Mouse (Mus musculus) embryonic facial prominence, embryonic 14.5 days (tissue): ENCODE data around the gene Ccdc32. TPM values are rescaled to one million over a fixed set of nuclear protein-coding genes. Genes with fewer than 3 reads are reported as not detected.

Experiments
- ATAC-seq: fragments of 200-750 bp; cut with Nextera tagmentation; 2 replicates; pipeline ENCODE4 v1.8.0; 2017; ENCODE audit warnings: low read depth, moderate number of reproducible peaks, moderate TSS enrichment
- DNase-seq: peaks from one replicate; pipeline ENCODE4 v3.0.0-alpha.2; 2015; ENCODE audit warnings: low spot score
- H3K27ac ChIP-seq: fragments of 300-500 bp; sonication (generic); replicated peaks from 2 replicates; pipeline ENCODE4 v1.5.1; 2014; ENCODE audit warnings: low read depth, mild to moderate bottlenecking, low read length, moderate library complexity
- H3K27me3 ChIP-seq: fragments of 300-500 bp; sonication (generic); replicated peaks from 2 replicates; pipeline ENCODE4 v1.6.1; 2014; ENCODE audit warnings: low read length; ENCODE audit not compliant: control insufficient read depth, insufficient read depth
- H3K36me3 ChIP-seq: fragments of 300-500 bp; sonication (generic); 2 replicates; pipeline ENCODE4 v1.6.1; 2014; ENCODE audit warnings: low read length, mixed read lengths; ENCODE audit not compliant: control insufficient read depth, insufficient read depth
- H3K4me1 ChIP-seq: fragments of 300-500 bp; sonication (generic); 2 replicates; pipeline ENCODE4 v1.6.1; 2014; ENCODE audit warnings: antibody characterized with exemption, low read length; ENCODE audit not compliant: control insufficient read depth, insufficient read depth
- H3K4me2 ChIP-seq: fragments of 300-500 bp; sonication (generic); 2 replicates; pipeline ENCODE4 v1.6.1; 2014; ENCODE audit warnings: low read depth, mild to moderate bottlenecking, low read length, moderate library complexity, mixed read lengths
- H3K4me3 ChIP-seq: fragments of 300-500 bp; sonication (generic); 2 replicates; pipeline ENCODE4 v1.5.1; 2014; ENCODE audit warnings: low read depth, mild to moderate bottlenecking, low read length
- H3K9ac ChIP-seq: fragments of 300-500 bp; sonication (generic); 2 replicates; pipeline ENCODE4 v1.6.1; 2014; ENCODE audit warnings: low read depth, mild to moderate bottlenecking, low read length, moderate library complexity, mixed read lengths
- H3K9me3 ChIP-seq: fragments of 300-500 bp; sonication (generic); 2 replicates; pipeline ENCODE4 v1.6.1; 2016; ENCODE audit warnings: low read length; ENCODE audit not compliant: control insufficient read depth
- WGBS: fragments of 180-500 bp; shearing (Covaris S2); extraction: QIAGEN DNeasy Blood & Tissue Kit; methylation state at CpG from one replicate; pipeline ENCODE4 v1.1.7; 2014; 5-methylcytosine and 5-hydroxymethylcytosine counted together
- polyA plus RNA-seq: library from polyadenylated mRNA; unstranded; fragments of >200 nt; fragmentation: Nextera tagmentation; extraction: Ambion mirVana; gene quantifications from 2 replicates; pipeline ENCODE4 v1.2.1, GENCODE M21; 2014

Ccdc32 gene
- 22.6 and 23.8 TPM in 2 replicates for polyA plus RNA-seq

DNA sequence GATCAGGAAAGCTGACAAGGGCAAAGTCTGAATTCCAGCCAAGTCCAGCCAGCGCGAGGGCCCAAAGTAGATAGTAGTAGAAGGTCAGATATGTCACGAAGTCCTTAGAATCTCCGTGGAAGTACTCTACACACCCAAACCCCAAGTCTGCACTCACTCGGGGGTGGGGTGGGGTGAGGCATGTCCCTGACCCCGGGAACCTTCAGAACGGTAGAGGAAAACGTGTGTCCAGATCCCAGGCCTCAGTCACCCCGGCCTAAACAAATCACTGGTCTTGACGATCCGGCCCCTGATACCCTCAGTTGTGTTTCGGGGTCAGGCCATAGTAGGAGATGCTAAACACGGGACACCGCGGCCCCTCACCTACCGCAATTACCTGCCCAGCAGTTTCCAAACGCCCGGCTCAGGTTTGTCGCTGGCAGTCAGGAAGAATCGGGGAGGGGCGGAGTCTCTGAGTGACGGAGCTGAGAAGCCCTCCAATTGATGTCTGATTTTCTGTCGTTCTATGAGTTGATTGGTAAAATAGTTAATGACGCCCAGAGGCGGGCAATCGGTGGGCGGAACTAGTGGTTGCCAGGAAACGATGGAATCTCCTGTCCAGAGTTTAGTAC, at the start of gene Ccdc32:
Ccdc32 (minus strand) TSS at position 453 of the 611 bp plus-strand sequence.
- Histone ChIP-seq H3K4me1 (peaks cover 7% of the 10 kb centered on the region), H3K9me3 (no peaks in the 10 kb centered on the region), H3K27me3 (no peaks in the 10 kb centered on the region), H3K9ac (peak within 1 kb of the TSS; percentile 80), H3K4me2 (peak within 1 kb of the TSS; percentile 90), H3K4me3 (peak within 1 kb of the TSS; percentile 76), H3K36me3 (peaks cover 18% of the 10 kb centered on the region), H3K27ac (no peak within 1 kb of the TSS; the same call in 1 of the 2 replicates)
- WGBS = under 1% methylated on average over 28 of the region's 28 CpGs
- peak; percentile 97 for DNase-seq
- peak; percentile 97 for ATAC-seq

DNA sequence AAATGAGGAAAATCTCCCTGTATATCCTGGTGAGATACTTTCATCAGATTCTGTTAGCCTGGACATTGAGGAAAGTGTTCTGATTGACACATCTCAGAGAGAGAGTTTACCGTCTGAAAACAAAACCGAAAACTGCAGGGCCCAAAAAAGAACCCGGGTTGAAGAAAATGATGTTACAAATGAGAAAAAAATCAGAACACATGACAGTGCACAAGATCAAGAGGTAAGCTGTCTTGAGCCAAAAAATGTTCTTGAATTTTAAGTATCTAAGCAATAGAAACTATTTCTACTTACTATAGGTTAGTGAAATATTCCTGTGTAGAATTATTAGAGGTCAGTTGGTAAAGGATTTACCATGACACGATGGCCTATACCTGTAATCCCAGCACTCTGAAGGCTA, 43.2 kb upstream of the Ccdc32 start:
- Histone ChIP-seq H3K27me3 (no peaks in the 10 kb centered on the region), H3K4me2 (no peak overlapping the region), H3K4me1 (no peaks in the 10 kb centered on the region), H3K4me3 (no peak overlapping the region), H3K9ac (no peak overlapping the region), H3K9me3 (no peaks in the 10 kb centered on the region), H3K27ac (no peak overlapping the region), H3K36me3 (peaks cover 34% of the 10 kb centered on the region)
- ATAC-seq = no peak
- no peak for DNase-seq
- WGBS = 94% methylated on average over 4 of the region's 4 CpGs

- H3K4me1 ChIP-seq = no peaks in the 10 kb centered on the region
- no peaks in the 10 kb centered on the region for H3K27me3 ChIP-seq
- peaks cover 29% of the 10 kb centered on the region for H3K36me3 ChIP-seq
- no peaks in the 10 kb centered on the region for H3K9me3 ChIP-seq
- ATAC-seq (no peak), DNase-seq (no peak)
- no peak overlapping the region for H3K4me2 ChIP-seq
- H3K4me3 ChIP-seq = no peak overlapping the region
- no peak overlapping the region for H3K27ac ChIP-seq
- H3K9ac ChIP-seq = no peak overlapping the region
- WGBS = 95% methylated on average over 2 of the region's 2 CpGs
Measured at GRCm38 (mm10) chr2:119060139-119060538, 30.9 kb upstream of the Ccdc32 start.

DNA sequence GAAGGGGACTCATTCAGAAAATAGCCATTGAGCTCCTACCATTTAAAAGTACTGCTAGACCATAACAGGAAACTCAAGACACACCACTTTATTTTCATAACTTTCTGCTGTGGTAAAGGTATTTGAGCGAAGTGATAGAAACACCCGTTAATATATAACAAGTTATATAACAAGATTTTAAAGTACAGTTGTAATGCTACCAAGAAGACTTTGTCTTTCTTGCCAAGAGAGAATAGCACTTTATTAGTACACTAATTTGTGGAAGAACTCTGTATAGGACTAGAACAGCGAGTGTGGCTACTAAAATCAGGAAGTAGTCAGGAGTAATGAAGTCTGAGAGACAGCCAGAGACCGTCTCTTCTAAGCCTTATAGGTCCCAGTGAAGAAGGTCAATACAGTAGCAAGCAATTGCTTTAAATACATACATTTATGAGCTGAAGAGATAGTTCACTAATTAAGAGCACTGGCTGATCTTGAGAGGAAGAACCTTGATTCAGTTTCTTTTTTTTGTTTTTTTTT, 21.0 kb upstream of the Ccdc32 start:
- DNase-seq = no peak
- 93% methylated on average over 4 of the region's 4 CpGs for WGBS
- Histone ChIP-seq H3K9ac (no peak overlapping the region), H3K27ac (no peak overlapping the region), H3K9me3 (no peaks in the 10 kb centered on the region), H3K4me3 (no peak overlapping the region), H3K36me3 (no peaks in the 10 kb centered on the region), H3K4me1 (peaks cover 7% of the 10 kb centered on the region), H3K27me3 (no peaks in the 10 kb centered on the region), H3K4me2 (no peak overlapping the region)
- ATAC-seq = no peak

DNA sequence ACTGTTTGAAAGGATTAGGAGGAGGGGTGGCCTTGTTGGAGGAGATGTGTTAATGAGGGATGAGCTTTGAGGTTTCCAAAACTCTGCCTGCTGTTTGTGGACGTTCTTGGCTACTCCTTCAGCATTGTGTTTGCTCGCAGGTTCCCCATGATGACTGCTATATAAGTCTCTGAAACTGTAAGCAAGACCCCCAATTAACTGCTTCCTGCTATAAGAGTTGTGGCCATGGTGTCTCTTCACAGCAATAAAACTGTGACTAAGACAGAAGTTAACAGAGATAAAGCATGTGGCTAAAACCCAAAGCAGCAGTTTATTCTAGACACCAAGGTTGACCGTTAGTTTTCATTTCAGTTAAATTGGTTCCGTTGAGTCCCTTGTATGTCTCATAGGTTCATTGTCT, 18.7 kb upstream of the Ccdc32 start:
- Histone ChIP-seq H3K27me3 (no peaks in the 10 kb centered on the region), H3K4me3 (peak overlapping the region; percentile 86), H3K4me1 (peaks cover 7% of the 10 kb centered on the region), H3K9ac (peak overlapping the region; percentile 81), H3K9me3 (no peaks in the 10 kb centered on the region), H3K4me2 (peak overlapping the region; percentile 56), H3K27ac (no peak overlapping the region; the same call in 1 of the 2 replicates), H3K36me3 (no peaks in the 10 kb centered on the region)
- 22% methylated on average over 4 of the region's 4 CpGs for WGBS
- no peak for DNase-seq
- ATAC-seq = no peak

- WGBS = under 1% methylated on average over 52 of the region's 77 CpGs
Measured at GRCm38 (mm10) chr2:119046649-119047611, 17.7 kb upstream of the Ccdc32 start, which contains the start of gene Knl1. TSS of gene Knl1 (plus strand) at chr2:119047119.

GRCm38 (mm10) chr2:119045163-119045562, 16.0 kb upstream of the Ccdc32 start:
- Histone ChIP-seq H3K27me3 (no peaks in the 10 kb centered on the region), H3K4me3 (no peak overlapping the region), H3K36me3 (no peaks in the 10 kb centered on the region), H3K9me3 (no peaks in the 10 kb centered on the region), H3K4me2 (no peak overlapping the region), H3K4me1 (peaks cover 7% of the 10 kb centered on the region), H3K27ac (no peak overlapping the region), H3K9ac (no peak overlapping the region)
- DNase-seq (no peak), ATAC-seq (no peak)
- WGBS = 64% methylated on average over 2 of the region's 2 CpGs

More at GRCm38 (mm10) chr2:119046649-119047611, 17.7 kb upstream of the Ccdc32 start, which contains the start of gene Knl1:
- Histone ChIP-seq H3K27me3 (no peaks in the 10 kb centered on the region), H3K4me3 (peak within 1 kb of the TSS; percentile 86), H3K4me1 (peaks cover 7% of the 10 kb centered on the region), H3K4me2 (peak within 1 kb of the TSS; percentile 56), H3K27ac (peak within 1 kb of the TSS; percentile 91), H3K9ac (peak within 1 kb of the TSS; percentile 81), H3K36me3 (no peaks in the 10 kb centered on the region), H3K9me3 (no peaks in the 10 kb centered on the region)
- DNase-seq = peak; percentile 95
- peak; percentile 95 for ATAC-seq

- ATAC-seq = no peak
Measured at GRCm38 (mm10) chr2:119040882-119041281, 11.7 kb upstream of the Ccdc32 start.

More at GRCm38 (mm10) chr2:119040882-119041281, 11.7 kb upstream of the Ccdc32 start:
- no peak overlapping the region for H3K4me2 ChIP-seq
- H3K27me3 ChIP-seq = no peaks in the 10 kb centered on the region
- no peak overlapping the region for H3K4me3 ChIP-seq
- no peak overlapping the region for H3K27ac ChIP-seq
- peaks cover 28% of the 10 kb centered on the region for H3K36me3 ChIP-seq
- 43% methylated on average over 4 of the region's 4 CpGs for WGBS
- H3K9ac ChIP-seq = no peak overlapping the region
- peak; percentile 26 for DNase-seq
- peaks cover under 1% of the 10 kb centered on the region for H3K4me1 ChIP-seq
- H3K9me3 ChIP-seq = no peaks in the 10 kb centered on the region
